Mouse (Mus musculus) heart, postnatal 0 days (tissue): ENCODE measurements at regions not wholly inside any gene's neighbourhood (a gene's known extent, or its start where the extent isn't known, plus 50 kb on each side); places are given as distances from the start of the nearest gene placed in this dataset.

Experiments
- CTCF ChIP-seq: IDR thresholded peaks from 2 replicates; pipeline ENCODE4 v1.5.1; 2016; ENCODE audit warnings: antibody characterized with exemption, control low read depth, low read depth
- EP300 ChIP-seq: IDR thresholded peaks from 2 replicates; pipeline ENCODE4 v1.6.1; 2016; ENCODE audit warnings: antibody characterized with exemption, low read depth

GRCm38 (mm10) chr2:48098287-48098686, 715.6 kb upstream of the Acvr2a start:
- no peak for TF ChIP-seq CTCF
- TF ChIP-seq EP300 = no peak
